27 mouse cellular contexts compared by ENCODE assay signal in genomic region chr3:37602356-37602755, GRCm38 (mm10).
"Had no signal": no experiment of that assay in that cellular context is flagged by ENCODE, and none has a peak within 500 bp of the region (broad histone marks: within the 10 kb centered on the region; RNA-seq: fewer than 3 reads in every experiment).

No protein-coding gene starts in this region.

- H3K27me3 ChIP-seq: embryonic facial prominence, embryonic 12.5 days; embryonic facial prominence, embryonic 13.5 days; embryonic facial prominence, embryonic 15.5 days; forebrain, embryonic 12.5 days; forebrain, embryonic 13.5 days had no signal

- H3K4me3 ChIP-seq: embryonic facial prominence, embryonic 10.5 days; embryonic facial prominence, embryonic 12.5 days; embryonic facial prominence, embryonic 13.5 days; embryonic facial prominence, embryonic 15.5 days; erythroblast, embryonic 14.5 days; forebrain, embryonic 10.5 days; forebrain, embryonic 12.5 days; forebrain, embryonic 13.5 days; gastrocnemius, adult 2 months; heart, adult 2 months had no signal

- H3K36me3 ChIP-seq: embryonic facial prominence, embryonic 10.5 days; embryonic facial prominence, embryonic 12.5 days; embryonic facial prominence, embryonic 13.5 days; embryonic facial prominence, embryonic 15.5 days; forebrain, embryonic 10.5 days; forebrain, embryonic 12.5 days had no signal

- ATAC-seq: forebrain, embryonic 13.5 days; forebrain, embryonic 14.5 days; forebrain, embryonic 16.5 days; forebrain, postnatal 0 days had no signal

- H3K4me2 ChIP-seq: embryonic facial prominence, embryonic 12.5 days; embryonic facial prominence, embryonic 13.5 days; embryonic facial prominence, embryonic 15.5 days; forebrain, embryonic 12.5 days; forebrain, embryonic 13.5 days had no signal

- H3K27ac ChIP-seq: embryonic facial prominence, embryonic 10.5 days; embryonic facial prominence, embryonic 12.5 days; embryonic facial prominence, embryonic 13.5 days; embryonic facial prominence, embryonic 15.5 days; forebrain, embryonic 12.5 days; forebrain, embryonic 13.5 days; heart, adult 2 months had no signal

- H3K9me3 ChIP-seq: embryonic facial prominence, embryonic 12.5 days; forebrain, embryonic 12.5 days had no signal

- H3K9ac ChIP-seq: embryonic facial prominence, embryonic 12.5 days; embryonic facial prominence, embryonic 13.5 days; embryonic facial prominence, embryonic 15.5 days; forebrain, embryonic 12.5 days; forebrain, embryonic 13.5 days; forebrain, postnatal 0 days had no signal

- DNase-seq: cerebellum, adult 18-20 months; cerebellum, adult 2 months; cerebellum, adult 8-10 months; cerebellum, adult 9-10 months; cerebellum, adult 9-11 months; cerebellum, postnatal 10 days; cerebellum, postnatal 14 days; cerebellum, postnatal 25 days; cerebellum, postnatal 36 days; embryo, embryonic 11 days; forebrain, postnatal 0 days; gastrocnemius, adult 2 months; gastrocnemius, postnatal 10 days; gastrocnemius, postnatal 14 days; gastrocnemius, postnatal 25 days; gastrocnemius, postnatal 36 days; heart, adult 2 months had no signal
